Mouse (Mus musculus) urinary bladder, postnatal 25 days (tissue): ENCODE measurements at regions not wholly inside any gene's neighbourhood (a gene's known extent, or its start where the extent isn't known, plus 50 kb on each side); places are given as distances from the start of the nearest gene placed in this dataset.

Source experiments
- DNase-seq: peaks from one replicate; pipeline ENCODE4 v3.0.0; 2022; ENCODE audit warnings: low spot score

- peak; percentile 4 for DNase-seq
Observed at GRCm38 (mm10) chr14:111149653-111150052, 394.7 kb upstream of the Slitrk6 start.

- no peak for DNase-seq
Observed at GRCm38 (mm10) chr14:111116600-111116999, 361.7 kb upstream of the Slitrk6 start.

GRCm38 (mm10) chr14:111103579-111103978 is 348.6 kb upstream of the Slitrk6 start:
- DNase-seq = no peak

GRCm38 (mm10) chr14:111100257-111100656 is 345.3 kb upstream of the Slitrk6 start:
- DNase-seq = no peak

GRCm38 (mm10) chr14:111096229-111096628 is 341.3 kb upstream of the Slitrk6 start:
- no peak for DNase-seq

GRCm38 (mm10) chr14:111074517-111074916 is 319.6 kb upstream of the Slitrk6 start:
- DNase-seq = no peak

- DNase-seq = no peak
Observed at GRCm38 (mm10) chr14:111073529-111073928, 318.6 kb upstream of the Slitrk6 start.
